Mouse (Mus musculus) heart, postnatal 36 days (tissue): ENCODE data around the gene Rgl2. TPM values are rescaled to one million over a fixed set of nuclear protein-coding genes. Genes with fewer than 3 reads are reported as not detected.

Source experiments
- microRNA-seq, 2 experiments: library from miRNA; unstranded; fragments of <30 nt; microRNA quantifications; one replicate each; pipeline ENCODE4 v1.2.0; 2021; ENCODE audit warnings: borderline number of aligned reads in 2 of 2
- total RNA-seq, 2 experiments: library from RNA; stranded (reverse); gene quantifications; 2 replicates each; pipeline ENCODE4 v1.2.3; 2021

The Rgl2 gene
- total RNA-seq, 2 experiments from 2014 or later, result 38.7 TPM

Small RNA genes lying within 50 kb of the gene (microRNA-seq; reads per million reads assigned to microRNA genes)
- gene Gm27740, result 0 reads per million in 2 experiments

Other genes starting within 250 kb of the Rgl2 start
- gene Hnrnpm, start 242.7 kb upstream of the Rgl2 start, total RNA-seq, result 10 to 100 TPM; 82.5 to 83.7 TPM
- 100 to 1,000 TPM; 141 to 157 TPM for gene March2, start 210.9 kb upstream of the Rgl2 start, total RNA-seq
- 100 to 1,000 TPM; 269 to 304 TPM for gene Rab11b, start 169.0 kb upstream of the Rgl2 start, total RNA-seq
- 10 to 100 TPM; 18.2 to 58.8 TPM for gene Angptl4, start 147.7 kb upstream of the Rgl2 start, total RNA-seq
- gene Kank3, start 119.0 kb upstream of the Rgl2 start, total RNA-seq, result 10 to 100 TPM; 55.7 to 81.7 TPM
- gene Rps28, start 105.0 kb upstream of the Rgl2 start, total RNA-seq, result 100 to 1,000 TPM; 764 to 784 TPM
- 100 to 1,000 TPM; 648 to 672 TPM for gene Ndufa7, start 105.0 kb upstream of the Rgl2 start, total RNA-seq
- 10 to 100 TPM; 28.6 to 34.6 TPM for gene Cd320, start 86.5 kb upstream of the Rgl2 start, total RNA-seq
- gene Gm7029, start 55.7 kb upstream of the Rgl2 start, total RNA-seq, result not detected
- 1 to 10 TPM in 1 of 2 experiments, under 1 TPM in 1; 0.87 to 1.5 TPM for gene Kifc1, start 38.9 kb upstream of the Rgl2 start, total RNA-seq
- not detected for gene Platr17, start 24.4 kb upstream of the Rgl2 start, total RNA-seq
- 10 to 100 TPM; 15.7 to 18.0 TPM for gene Daxx, start 20.1 kb upstream of the Rgl2 start, total RNA-seq
- gene Tapbp, start 13.6 kb upstream of the Rgl2 start, total RNA-seq, result 100 to 1,000 TPM; 103 to 112 TPM
- 10 to 100 TPM; 20.1 to 20.6 TPM for gene Zbtb22, start 13.6 kb upstream of the Rgl2 start, total RNA-seq
- gene Pfdn6, start 10.8 kb downstream of the Rgl2 start, total RNA-seq, result 10 to 100 TPM; 77.0 to 84.7 TPM
- gene Wdr46, start 11.1 kb downstream of the Rgl2 start, total RNA-seq, result 10 to 100 TPM; 10.1 to 11.5 TPM
- gene B3galt4, start 21.9 kb downstream of the Rgl2 start, total RNA-seq, result 1 to 10 TPM; 2.7 to 2.9 TPM
- 10 to 100 TPM; 38.8 to 41.4 TPM for gene Vps52, start 26.3 kb downstream of the Rgl2 start, total RNA-seq
- gene Rps18, start 26.5 kb downstream of the Rgl2 start, total RNA-seq, result 100 to 1,000 TPM; 411 to 417 TPM
- gene H2-K1, start 70.8 kb downstream of the Rgl2 start, total RNA-seq, result 100 to 1,000 TPM in 1 of 2 experiments, 10 to 100 TPM in 1; 79.0 to 116 TPM
- gene Ring1, start 95.1 kb downstream of the Rgl2 start, total RNA-seq, result 10 to 100 TPM; 14.0 to 15.1 TPM
- gene H2-Ke6, start 98.5 kb downstream of the Rgl2 start, total RNA-seq, result 100 to 1,000 TPM; 107 to 121 TPM
- 10 to 100 TPM; 56.9 to 60.7 TPM for gene Slc39a7, start 102.1 kb downstream of the Rgl2 start, total RNA-seq
- gene Rxrb, start 102.3 kb downstream of the Rgl2 start, total RNA-seq, result 10 to 100 TPM; 39.8 to 41.8 TPM
- 1 to 10 TPM in 1 of 2 experiments, under 1 TPM in 1; 0.98 to 1.9 TPM for gene Col11a2, start 109.9 kb downstream of the Rgl2 start, total RNA-seq
- not detected for gene H2-Oa, start 162.8 kb downstream of the Rgl2 start, total RNA-seq
- gene H2-DMa, start 190.0 kb downstream of the Rgl2 start, total RNA-seq, result 1 to 10 TPM; 4.0 to 6.5 TPM
- 10 to 100 TPM; 80.5 to 87.0 TPM for gene Brd2, start 193.1 kb downstream of the Rgl2 start, total RNA-seq
- gene H2-DMb2, start 213.8 kb downstream of the Rgl2 start, total RNA-seq, result 1 to 10 TPM; 1.3 to 1.7 TPM
- 1 to 10 TPM; 1.5 to 2.9 TPM for gene H2-DMb1, start 223.5 kb downstream of the Rgl2 start, total RNA-seq